Mouse (Mus musculus): ENCODE data around the gene Cyb5d1. TPM values are rescaled to one million over a fixed set of nuclear protein-coding genes. Genes with fewer than 3 reads are reported as not detected.

Gene Cyb5d1
- polyA plus RNA-seq, 1 experiment from 2014 or later, result 51.7 TPM

- WGBS, result 96% methylated on average over 5 of the region's 5 CpGs
- peaks cover 99% of the 10 kb centered on the region for H3K36me3 ChIP-seq
- H3K9me3 ChIP-seq, result no peaks in the 10 kb centered on the region
- H3K27ac ChIP-seq, result no peak overlapping the region
- H3K4me1 ChIP-seq (replicated peaks), result peaks cover 6% of the 10 kb centered on the region; the same call in 1 of the 2 replicates
- no peaks in the 10 kb centered on the region for H3K27me3 ChIP-seq (ENCODE audit: insufficient read depth, poor library complexity, severe bottlenecking)
- no peak overlapping the region for H3K4me3 ChIP-seq
- no peak for DNase-seq (ENCODE audit: low spot score)
These were observed 38.9 kb downstream of the Cyb5d1 start for GRCm38 (mm10) chr11:69356544-69356943.

DNA sequence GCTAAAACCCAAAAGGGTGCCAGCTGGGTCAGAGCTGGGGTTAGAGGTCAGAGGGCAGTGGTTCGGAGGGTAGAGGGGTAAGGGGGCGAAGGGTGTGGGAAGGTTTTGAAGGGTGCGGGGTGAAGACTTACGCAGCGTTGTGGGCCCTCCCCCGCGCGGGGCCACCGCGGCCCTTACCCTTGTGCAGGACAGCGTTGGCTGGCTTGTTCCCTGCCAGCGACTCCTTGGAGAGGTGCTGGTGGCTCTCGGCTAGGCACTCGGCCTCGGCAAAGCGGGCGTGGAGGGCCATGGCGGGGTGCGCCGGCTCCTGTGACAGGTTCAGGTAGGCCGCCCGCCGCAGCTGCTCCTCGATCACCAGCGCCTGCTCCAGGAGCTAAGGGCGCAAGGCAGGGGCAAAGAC, 49.0 kb downstream of the Cyb5d1 start:
- H3K27me3 ChIP-seq (ENCODE audit: insufficient read depth, poor library complexity, severe bottlenecking), result peaks cover 4% of the 10 kb centered on the region; the same call in 1 of the 2 replicates
- H3K9me3 ChIP-seq, result no peaks in the 10 kb centered on the region
- H3K27ac ChIP-seq, result no peak overlapping the region
- peaks cover 88% of the 10 kb centered on the region for H3K36me3 ChIP-seq
- no peak for DNase-seq (ENCODE audit: low spot score)
- WGBS, result 90% methylated on average over 26 of the region's 26 CpGs
- peaks cover 6% of the 10 kb centered on the region; the same call in 1 of the 2 replicates for H3K4me1 ChIP-seq (replicated peaks)
- H3K4me3 ChIP-seq, result no peak overlapping the region

Other genes starting within 250 kb of the Cyb5d1 start
- not detected in 2 replicates for gene Alox12b, start 238.6 kb downstream of the Cyb5d1 start, polyA plus RNA-seq (2016; fragmentation: Nextera tagmentation; extraction: Ambion mirVana)
- gene Alox8, start 197.8 kb downstream of the Cyb5d1 start, polyA plus RNA-seq (2016; fragmentation: Nextera tagmentation; extraction: Ambion mirVana), result 0.10 TPM in 1 of 2 replicates, not detected in the other
- 0.06 and 0.09 TPM in 2 replicates for gene Gucy2e, start 158.6 kb downstream of the Cyb5d1 start, polyA plus RNA-seq (2016; fragmentation: Nextera tagmentation; extraction: Ambion mirVana)
- 34.2 and 36.7 TPM in 2 replicates for gene Cntrob, start 71.9 kb downstream of the Cyb5d1 start, polyA plus RNA-seq (2016; fragmentation: Nextera tagmentation; extraction: Ambion mirVana)
- gene Trappc1, start 71.7 kb downstream of the Cyb5d1 start, polyA plus RNA-seq (2016; fragmentation: Nextera tagmentation; extraction: Ambion mirVana), result 189 and 208 TPM in 2 replicates
- gene Kcnab3, start 69.4 kb downstream of the Cyb5d1 start, polyA plus RNA-seq (2016; fragmentation: Nextera tagmentation; extraction: Ambion mirVana), result 1.2 and 2.7 TPM in 2 replicates
- 18.0 and 19.9 TPM in 2 replicates for gene Rnf227, start 55.2 kb downstream of the Cyb5d1 start, polyA plus RNA-seq (2016; fragmentation: Nextera tagmentation; extraction: Ambion mirVana)
- 45.1 and 46.9 TPM in 2 replicates for gene Chd3, start 26.2 kb downstream of the Cyb5d1 start, polyA plus RNA-seq (2016; fragmentation: Nextera tagmentation; extraction: Ambion mirVana)
- gene Naa38, start 144 bp downstream of the Cyb5d1 start, polyA plus RNA-seq (2016; fragmentation: Nextera tagmentation; extraction: Ambion mirVana), result 148 and 159 TPM in 2 replicates
- gene Tmem88, start 2.6 kb upstream of the Cyb5d1 start, polyA plus RNA-seq (2016; fragmentation: Nextera tagmentation; extraction: Ambion mirVana), result 22.1 and 22.2 TPM in 2 replicates
- gene Kdm6b, start 18.0 kb upstream of the Cyb5d1 start, polyA plus RNA-seq (2016; fragmentation: Nextera tagmentation; extraction: Ambion mirVana), result 37.9 and 43.4 TPM in 2 replicates
- gene Dnah2, start 153.5 kb upstream of the Cyb5d1 start, polyA plus RNA-seq (2016; fragmentation: Nextera tagmentation; extraction: Ambion mirVana), result 2.0 and 2.6 TPM in 2 replicates
- 61.9 and 67.2 TPM in 2 replicates for gene Efnb3, start 164.6 kb upstream of the Cyb5d1 start, polyA plus RNA-seq (2016; fragmentation: Nextera tagmentation; extraction: Ambion mirVana)
- 40.6 and 41.4 TPM in 2 replicates for gene Wrap53, start 184.6 kb upstream of the Cyb5d1 start, polyA plus RNA-seq (2016; fragmentation: Nextera tagmentation; extraction: Ambion mirVana)
- 166 and 173 TPM in 2 replicates for gene Trp53, start 184.7 kb upstream of the Cyb5d1 start, polyA plus RNA-seq (2016; fragmentation: Nextera tagmentation; extraction: Ambion mirVana)
- 7.5 and 7.8 TPM in 2 replicates for gene Atp1b2, start 210.3 kb upstream of the Cyb5d1 start, polyA plus RNA-seq (2016; fragmentation: Nextera tagmentation; extraction: Ambion mirVana)
- gene Shbg, start 222.3 kb upstream of the Cyb5d1 start, polyA plus RNA-seq (2016; fragmentation: Nextera tagmentation; extraction: Ambion mirVana), result not detected in 2 replicates
- gene Sat2, start 226.4 kb upstream of the Cyb5d1 start, polyA plus RNA-seq (2016; fragmentation: Nextera tagmentation; extraction: Ambion mirVana), result 15.4 and 24.5 TPM in 2 replicates
- gene Fxr2, start 237.4 kb upstream of the Cyb5d1 start, polyA plus RNA-seq (2016; fragmentation: Nextera tagmentation; extraction: Ambion mirVana), result 37.9 and 47.4 TPM in 2 replicates

All from hindbrain, embryonic 10.5 days (tissue).